Mouse (Mus musculus): ENCODE data around the gene Nrg4. TPM values are rescaled to one million over a fixed set of nuclear protein-coding genes. Genes with fewer than 3 reads are reported as not detected.
A peak's percentile ranks its signal among the peaks of the same experiment; 100 is the strongest.

The Nrg4 gene
- polyA plus RNA-seq, 2 experiments = 1.1 to 1.6 TPM

DNA sequence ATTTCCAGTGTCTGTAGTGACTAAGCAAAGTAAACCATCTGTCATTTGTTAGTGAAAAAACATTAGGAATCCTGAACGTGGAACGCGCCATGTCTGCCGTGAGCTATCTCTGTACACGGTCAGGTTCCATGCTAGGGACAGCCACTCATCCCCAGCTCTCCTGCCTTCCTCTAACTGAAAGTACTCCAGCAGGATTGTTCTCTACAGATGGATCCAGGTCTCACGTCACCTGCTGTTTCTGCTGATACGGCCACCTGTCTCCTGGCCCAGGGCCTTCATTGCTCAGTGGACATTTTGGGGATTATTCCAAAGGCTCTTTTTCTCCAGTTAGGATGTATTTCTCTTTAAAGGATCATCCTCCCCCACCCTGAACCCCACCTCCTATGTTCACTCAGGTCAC, 18.7 kb upstream of the Nrg4 start:
- no peak overlapping the region for H3K4me2 ChIP-seq (replicated peaks; ENCODE audit: low read depth, low read length, severe bottlenecking)

DNA sequence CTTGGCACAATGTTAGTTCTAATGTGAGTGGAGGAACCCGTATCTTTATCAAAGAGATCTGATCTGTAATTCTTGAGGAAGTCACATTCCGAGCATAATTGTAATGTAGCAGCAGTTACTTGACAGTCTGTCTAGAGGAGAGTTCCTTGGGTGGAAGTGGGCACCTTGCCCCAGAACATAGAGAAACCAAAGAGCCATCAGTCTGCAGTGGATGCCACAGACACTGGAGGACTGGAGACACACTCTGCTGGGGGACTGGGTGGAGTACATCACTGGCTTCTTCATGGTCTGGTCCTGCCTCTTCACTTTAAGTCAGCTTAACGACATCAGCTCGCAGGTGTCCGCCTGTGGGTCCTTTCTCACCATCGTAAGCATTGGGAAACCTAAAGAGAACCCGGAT, 17.5 kb upstream of the Nrg4 start:
- no peak for DNase-seq (ENCODE audit: low spot score)
- no peak for ATAC-seq (ENCODE audit: low FRiP score, low read depth)
- H3K27ac ChIP-seq (replicated peaks; ENCODE audit: low read depth, low read length) = no peak overlapping the region
- no peaks in the 10 kb centered on the region for H3K27me3 ChIP-seq (ENCODE audit: control insufficient read depth, insufficient read depth, low read length)
- no peaks in the 10 kb centered on the region for H3K9me3 ChIP-seq (ENCODE audit: control insufficient read depth, low read length)
- H3K36me3 ChIP-seq (ENCODE audit: control insufficient read depth, insufficient read depth, low read length) = no peaks in the 10 kb centered on the region
- no peaks in the 10 kb centered on the region for H3K4me1 ChIP-seq (ENCODE audit: control insufficient read depth, insufficient read depth, low read length)
- no peak for TF ChIP-seq POLR2A (IDR thresholded peaks at IDR 0.05; ENCODE audit: borderline replicate concordance, extremely low read depth, insufficient read depth, insufficient read length)
- H3K9ac ChIP-seq (ENCODE audit: low read depth, low read length, severe bottlenecking) = no peak overlapping the region
- H3K4me2 ChIP-seq (replicated peaks; ENCODE audit: low read depth, low read length, severe bottlenecking) = no peak overlapping the region
- 82% methylated on average over 7 of the region's 7 CpGs for WGBS
- H3K4me3 ChIP-seq (replicated peaks; ENCODE audit: low read length) = no peak overlapping the region

More for the DNA sequence above, 18.7 kb upstream of the Nrg4 start:
- Histone ChIP-seq H3K9me3 (ENCODE audit: control insufficient read depth, low read length) (no peaks in the 10 kb centered on the region), H3K27ac (replicated peaks; ENCODE audit: low read depth, low read length) (no peak overlapping the region), H3K36me3 (ENCODE audit: control insufficient read depth, insufficient read depth, low read length) (no peaks in the 10 kb centered on the region), H3K27me3 (ENCODE audit: control insufficient read depth, insufficient read depth, low read length) (no peaks in the 10 kb centered on the region), H3K9ac (ENCODE audit: low read depth, low read length, severe bottlenecking) (no peak overlapping the region), H3K4me1 (ENCODE audit: control insufficient read depth, insufficient read depth, low read length) (no peaks in the 10 kb centered on the region), H3K4me3 (replicated peaks; ENCODE audit: low read length) (no peak overlapping the region)
- no peak for TF ChIP-seq POLR2A (IDR thresholded peaks at IDR 0.05; ENCODE audit: borderline replicate concordance, extremely low read depth, insufficient read depth, insufficient read length)
- DNase-seq (ENCODE audit: low spot score) = no peak
- 97% methylated on average over 7 of the region's 7 CpGs for WGBS
- ATAC-seq (ENCODE audit: low FRiP score, low read depth) = no peak

DNA sequence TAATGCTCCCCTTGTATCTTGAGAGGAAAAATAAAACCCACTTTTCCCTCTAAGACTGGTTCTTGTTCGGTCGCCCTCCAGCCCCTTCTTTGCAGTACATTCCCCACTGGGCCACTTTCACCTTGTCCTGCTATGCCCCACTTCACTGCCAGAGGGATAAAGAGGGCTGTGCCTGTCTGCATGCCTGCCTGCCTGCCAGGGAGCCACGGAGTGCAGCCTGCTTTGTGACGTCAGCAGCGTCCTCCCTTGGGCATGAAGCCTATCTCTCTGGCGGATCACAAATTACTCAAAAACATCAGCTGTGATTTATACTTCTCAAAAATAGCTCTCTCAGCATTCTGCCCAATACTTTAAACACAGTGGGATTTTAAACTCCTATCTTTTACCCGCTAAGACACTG, 6.3 kb upstream of the Nrg4 start:
- no peak for ATAC-seq (ENCODE audit: low FRiP score, low read depth)
- Histone ChIP-seq H3K9me3 (ENCODE audit: control insufficient read depth, low read length) (no peaks in the 10 kb centered on the region), H3K4me3 (replicated peaks; ENCODE audit: low read length) (no peak overlapping the region), H3K27ac (replicated peaks; ENCODE audit: low read depth, low read length) (no peak overlapping the region), H3K27me3 (ENCODE audit: control insufficient read depth, insufficient read depth, low read length) (peaks cover 11% of the 10 kb centered on the region), H3K36me3 (ENCODE audit: control insufficient read depth, insufficient read depth, low read length) (no peaks in the 10 kb centered on the region), H3K4me2 (replicated peaks; ENCODE audit: low read depth, low read length, severe bottlenecking) (0 out of 2 replicates have a peak overlapping the region, but pooled peaks have one; percentile 13), H3K4me1 (ENCODE audit: control insufficient read depth, insufficient read depth, low read length) (peaks cover 13% of the 10 kb centered on the region; the same call in 1 of the 2 replicates), H3K9ac (ENCODE audit: low read depth, low read length, severe bottlenecking) (no peak overlapping the region)
- TF ChIP-seq POLR2A (IDR thresholded peaks at IDR 0.05; ENCODE audit: borderline replicate concordance, extremely low read depth, insufficient read depth, insufficient read length) = no peak
- WGBS = 28% methylated on average over 7 of the region's 7 CpGs
- DNase-seq (ENCODE audit: low spot score) = no peak

- H3K9me3 ChIP-seq (ENCODE audit: control insufficient read depth, low read length) = no peaks in the 10 kb centered on the region
- no peak for ATAC-seq (ENCODE audit: low FRiP score, low read depth)
- H3K36me3 ChIP-seq (ENCODE audit: control insufficient read depth, insufficient read depth, low read length) = no peaks in the 10 kb centered on the region
- H3K27ac ChIP-seq (replicated peaks; ENCODE audit: low read depth, low read length) = no peak overlapping the region
- no peak overlapping the region for H3K9ac ChIP-seq (ENCODE audit: low read depth, low read length, severe bottlenecking)
- DNase-seq (ENCODE audit: low spot score) = no peak
- H3K4me2 ChIP-seq (replicated peaks; ENCODE audit: low read depth, low read length, severe bottlenecking) = no peak overlapping the region
- 28% methylated on average over 5 of the region's 5 CpGs for WGBS
- H3K27me3 ChIP-seq (ENCODE audit: control insufficient read depth, insufficient read depth, low read length) = peaks cover 15% of the 10 kb centered on the region
- H3K4me3 ChIP-seq (replicated peaks; ENCODE audit: low read length) = no peak overlapping the region
- H3K4me1 ChIP-seq (ENCODE audit: control insufficient read depth, insufficient read depth, low read length) = peaks cover 13% of the 10 kb centered on the region; the same call in 1 of the 2 replicates
- TF ChIP-seq POLR2A (IDR thresholded peaks at IDR 0.05; ENCODE audit: borderline replicate concordance, extremely low read depth, insufficient read depth, insufficient read length) = no peak
Observed at GRCm38 (mm10) chr9:55332476-55332875, 5.8 kb upstream of the Nrg4 start.

GRCm38 (mm10) chr9:55329401-55329800, 2.8 kb upstream of the Nrg4 start:
- Histone ChIP-seq H3K4me1 (ENCODE audit: control insufficient read depth, insufficient read depth, low read length) (peaks cover 17% of the 10 kb centered on the region; the same call in 1 of the 2 replicates), H3K27ac (replicated peaks; ENCODE audit: low read depth, low read length) (no peak overlapping the region), H3K4me2 (replicated peaks; ENCODE audit: low read depth, low read length, severe bottlenecking) (no peak overlapping the region), H3K9me3 (ENCODE audit: control insufficient read depth, low read length) (no peaks in the 10 kb centered on the region), H3K27me3 (ENCODE audit: control insufficient read depth, insufficient read depth, low read length) (peaks cover 29% of the 10 kb centered on the region), H3K4me3 (replicated peaks; ENCODE audit: low read length) (no peak overlapping the region), H3K9ac (ENCODE audit: low read depth, low read length, severe bottlenecking) (no peak overlapping the region), H3K36me3 (ENCODE audit: control insufficient read depth, insufficient read depth, low read length) (no peaks in the 10 kb centered on the region)
- 77% methylated on average over 6 of the region's 6 CpGs for WGBS
- no peak for DNase-seq (ENCODE audit: low spot score)
- no peak for ATAC-seq (ENCODE audit: low FRiP score, low read depth)
- TF ChIP-seq POLR2A (IDR thresholded peaks at IDR 0.05; ENCODE audit: borderline replicate concordance, extremely low read depth, insufficient read depth, insufficient read length) = no peak

Measured in limb, embryonic 14.5 days (tissue).